Mouse (Mus musculus) heart, embryonic 11.5 days (tissue): Measurements from ENCODE around the gene Gm20388. TPM values are rescaled to one million over a fixed set of nuclear protein-coding genes. Genes with fewer than 3 reads are reported as not detected.

ENCODE experiments used
- ATAC-seq: fragments of 200-750 bp; cut with Nextera tagmentation; replicated peaks from 2 replicates; pipeline ENCODE4 v1.8.0; 2017; ENCODE audit warnings: moderate library complexity; ENCODE audit not compliant: insufficient number of reproducible peaks, low FRiP score, low TSS enrichment
- H3K27ac ChIP-seq: fragments of 300-500 bp; sonication (generic); 2 replicates; pipeline ENCODE4 v1.5.1; 2014; ENCODE audit warnings: mild to moderate bottlenecking, low read depth, low read length
- H3K27me3 ChIP-seq: fragments of 300-500 bp; sonication (generic); 2 replicates; pipeline ENCODE4 v1.6.1; 2014; ENCODE audit warnings: mild to moderate bottlenecking, low read length, mixed read lengths; ENCODE audit not compliant: control insufficient read depth, insufficient read depth
- H3K36me3 ChIP-seq: fragments of 300-500 bp; sonication (generic); 2 replicates; pipeline ENCODE4 v1.6.1; 2014; ENCODE audit warnings: mild to moderate bottlenecking, low read length, moderate library complexity, mixed read lengths; ENCODE audit not compliant: control insufficient read depth, insufficient read depth
- H3K4me1 ChIP-seq: fragments of 300-500 bp; sonication (generic); 2 replicates; pipeline ENCODE4 v1.6.1; 2014; ENCODE audit warnings: low read length; ENCODE audit not compliant: control insufficient read depth, insufficient read depth
- H3K4me2 ChIP-seq: fragments of 300-500 bp; sonication (generic); 2 replicates; pipeline ENCODE4 v1.6.1; 2014; ENCODE audit warnings: mild to moderate bottlenecking, moderate library complexity
- H3K4me3 ChIP-seq: fragments of 300-500 bp; sonication (generic); 2 replicates; pipeline ENCODE4 v1.5.1; 2014; ENCODE audit warnings: low read depth, low read length
- H3K9ac ChIP-seq: fragments of 300-500 bp; sonication (generic); 2 replicates; pipeline ENCODE4 v1.6.1; 2014; ENCODE audit warnings: mild to moderate bottlenecking, low read depth, low read length, moderate library complexity
- H3K9me3 ChIP-seq: fragments of 300-500 bp; sonication (generic); replicated peaks from 2 replicates; pipeline ENCODE4 v1.6.1; 2016; ENCODE audit warnings: low read length; ENCODE audit not compliant: control insufficient read depth
- WGBS: fragments of 180-500 bp; shearing (Covaris S2); extraction: QIAGEN DNeasy Blood & Tissue Kit; methylation state at CpG from one replicate; pipeline ENCODE4 v1.1.7; 2014; ENCODE audit not compliant: insufficient replicate concordance; 5-methylcytosine and 5-hydroxymethylcytosine counted together
- polyA plus RNA-seq: library from polyadenylated mRNA; unstranded; fragments of >200 nt; fragmentation: Nextera tagmentation; extraction: Ambion mirVana; gene quantifications from 2 replicates; pipeline ENCODE4 v1.2.1, GENCODE M21; 2014

Gm20388 gene
- polyA plus RNA-seq, 1 experiment from 2014 or later: 6.4 TPM

GRCm38 (mm10) chr8:122333531-122333930 lies 2422.9 kb downstream of the Gm20388 start:
- 89% methylated on average over 7 of the region's 7 CpGs for WGBS
- H3K27ac ChIP-seq: no peak overlapping the region
- H3K36me3 ChIP-seq: peaks cover 27% of the 10 kb centered on the region
- peaks cover 44% of the 10 kb centered on the region for H3K4me1 ChIP-seq
- H3K9ac ChIP-seq: no peak overlapping the region
- H3K4me3 ChIP-seq: no peak overlapping the region
- H3K4me2 ChIP-seq: no peak overlapping the region
- H3K27me3 ChIP-seq: no peaks in the 10 kb centered on the region; the same call in 1 of the 2 replicates
- no peaks in the 10 kb centered on the region for H3K9me3 ChIP-seq
- ATAC-seq: no peak

GRCm38 (mm10) chr8:122334791-122335490 lies 2424.3 kb downstream of the Gm20388 start:
- WGBS: 90% methylated on average over 13 of the region's 13 CpGs
- Histone ChIP-seq H3K4me3 (no peak overlapping the region), H3K9me3 (no peaks in the 10 kb centered on the region), H3K4me2 (no peak overlapping the region), H3K4me1 (peaks cover 30% of the 10 kb centered on the region), H3K9ac (no peak overlapping the region), H3K36me3 (peaks cover 27% of the 10 kb centered on the region), H3K27me3 (no peaks in the 10 kb centered on the region; the same call in 1 of the 2 replicates), H3K27ac (no peak overlapping the region)
- ATAC-seq: no peak

- H3K4me2 ChIP-seq: peak overlapping the region; percentile 68
- no peak overlapping the region for H3K27ac ChIP-seq
- no peaks in the 10 kb centered on the region for H3K9me3 ChIP-seq
- peak overlapping the region; percentile 44; the same call in 1 of the 2 replicates for H3K9ac ChIP-seq
- no peaks in the 10 kb centered on the region; the same call in 1 of the 2 replicates for H3K27me3 ChIP-seq
- ATAC-seq: 0 out of 2 replicates have a peak, but pooled peaks have one; percentile 0
- H3K36me3 ChIP-seq: peaks cover 27% of the 10 kb centered on the region
- WGBS: 37% methylated on average over 57 of the region's 57 CpGs
- H3K4me1 ChIP-seq: peaks cover 22% of the 10 kb centered on the region
- H3K4me3 ChIP-seq: peak overlapping the region; percentile 32
Observed at GRCm38 (mm10) chr8:122335638-122336250, 2425.1 kb downstream of the Gm20388 start.

- Histone ChIP-seq H3K36me3 (peaks cover 27% of the 10 kb centered on the region), H3K27ac (no peak overlapping the region), H3K4me3 (peak overlapping the region; percentile 32), H3K9me3 (no peaks in the 10 kb centered on the region), H3K4me1 (peaks cover 16% of the 10 kb centered on the region), H3K9ac (peak overlapping the region; percentile 44; the same call in 1 of the 2 replicates), H3K27me3 (no peaks in the 10 kb centered on the region; the same call in 1 of the 2 replicates), H3K4me2 (peak overlapping the region; percentile 68)
- WGBS: 23% methylated on average over 81 of the region's 81 CpGs
- peak; percentile 9; the same call in 1 of the 2 replicates for ATAC-seq
Observed at GRCm38 (mm10) chr8:122336251-122336910, 2425.7 kb downstream of the Gm20388 start.

GRCm38 (mm10) chr8:122338852-122339251 lies 2428.2 kb downstream of the Gm20388 start:
- H3K27me3 ChIP-seq: no peaks in the 10 kb centered on the region; the same call in 1 of the 2 replicates
- peaks cover 36% of the 10 kb centered on the region for H3K4me1 ChIP-seq
- H3K36me3 ChIP-seq: peaks cover 24% of the 10 kb centered on the region
- H3K4me2 ChIP-seq: no peak overlapping the region
- H3K9ac ChIP-seq: no peak overlapping the region
- no peak overlapping the region for H3K27ac ChIP-seq
- no peak overlapping the region for H3K4me3 ChIP-seq
- H3K9me3 ChIP-seq: no peaks in the 10 kb centered on the region
- ATAC-seq: no peak
- WGBS: 65% methylated on average over 6 of the region's 6 CpGs

- Histone ChIP-seq H3K27ac (no peak overlapping the region), H3K9me3 (no peaks in the 10 kb centered on the region), H3K4me2 (no peak overlapping the region), H3K36me3 (peaks cover 13% of the 10 kb centered on the region), H3K9ac (no peak overlapping the region), H3K27me3 (no peaks in the 10 kb centered on the region; the same call in 1 of the 2 replicates), H3K4me3 (no peak overlapping the region), H3K4me1 (peaks cover 46% of the 10 kb centered on the region)
- ATAC-seq: no peak
- WGBS: 80% methylated on average over 3 of the region's 3 CpGs
Observed at GRCm38 (mm10) chr8:122340761-122341160, 2430.1 kb downstream of the Gm20388 start.

- no peak for ATAC-seq
- Histone ChIP-seq H3K36me3 (peaks cover 3% of the 10 kb centered on the region; the same call in 1 of the 2 replicates), H3K4me2 (no peak overlapping the region), H3K27me3 (no peaks in the 10 kb centered on the region), H3K4me3 (no peak overlapping the region), H3K9me3 (no peaks in the 10 kb centered on the region), H3K27ac (no peak overlapping the region), H3K9ac (no peak overlapping the region), H3K4me1 (peaks cover 37% of the 10 kb centered on the region)
- WGBS: 72% methylated on average over 6 of the region's 6 CpGs
Observed at GRCm38 (mm10) chr8:122341790-122342189, 2431.1 kb downstream of the Gm20388 start.

GRCm38 (mm10) chr8:122342362-122342761 lies 2431.7 kb downstream of the Gm20388 start:
- no peak for ATAC-seq
- peak overlapping the region; percentile 73 for H3K4me2 ChIP-seq
- H3K9me3 ChIP-seq: no peaks in the 10 kb centered on the region

More at GRCm38 (mm10) chr8:122342362-122342761, 2431.7 kb downstream of the Gm20388 start:
- WGBS: 45% methylated on average over 5 of the region's 5 CpGs
- Histone ChIP-seq H3K4me3 (no peak overlapping the region), H3K9ac (no peak overlapping the region), H3K36me3 (no peaks in the 10 kb centered on the region), H3K27ac (no peak overlapping the region), H3K4me1 (peaks cover 37% of the 10 kb centered on the region), H3K27me3 (no peaks in the 10 kb centered on the region)
